Comparison of ENCODE assay signal across 18 mouse cellular contexts in the genomic region with DNA sequence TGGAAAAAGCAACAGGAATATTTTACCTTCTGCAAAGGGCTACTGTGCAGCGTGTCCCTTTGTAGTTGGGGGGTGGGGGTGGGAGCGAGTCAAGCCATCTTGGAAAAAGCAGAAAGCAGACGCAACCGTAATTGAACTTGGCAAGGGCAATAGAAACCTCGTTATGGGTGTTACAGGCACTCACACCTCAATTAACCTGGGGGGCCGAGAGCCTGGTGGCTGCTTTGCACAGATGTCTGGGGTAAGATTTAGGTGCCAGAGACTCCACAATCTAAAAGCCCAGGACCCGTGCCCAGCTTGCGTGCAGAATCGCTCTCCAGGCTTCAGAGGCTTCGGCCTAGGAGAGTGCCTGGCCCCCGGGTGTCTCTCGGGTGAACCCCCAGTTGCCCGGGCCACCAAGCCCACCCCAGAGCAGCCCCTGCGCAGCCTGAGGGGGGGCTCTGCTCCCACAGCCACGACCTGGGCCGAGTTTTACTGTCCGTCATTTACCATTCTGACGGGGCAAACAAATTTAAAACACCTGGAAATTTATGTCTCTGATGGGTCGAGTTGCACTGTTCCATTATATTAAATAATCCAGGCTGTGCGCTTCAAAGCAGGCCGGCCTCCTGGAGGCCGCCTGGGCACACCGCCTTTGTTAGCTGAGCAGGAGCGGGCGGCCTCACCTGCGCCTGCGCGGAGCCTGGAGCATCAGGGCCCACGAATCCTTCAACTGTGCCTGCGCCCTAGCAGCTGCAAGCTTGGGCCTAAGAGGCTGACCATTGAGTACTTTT.
A peak's percentile ranks its signal among the peaks of the same experiment; 100 is the strongest.
DNase-seq lines count a peak whose midpoint lies in the region; ATAC-seq and TF ChIP-seq lines count a peak whose summit lies in the region.
"Had no signal": no experiment of that assay in that cellular context is flagged by ENCODE, and none has a peak within 500 bp of the region (broad histone marks: within the 10 kb centered on the region; RNA-seq: fewer than 3 reads in every experiment).

No protein-coding gene starts in this region.

- no peak overlapping the region for H3K27ac ChIP-seq in kidney, embryonic 15.5 days
- H3K27ac ChIP-seq in ES-E14 (ENCODE audit: insufficient read depth, low read depth, low read length, poor library complexity, severe bottlenecking) = no peak overlapping the region
- peak overlapping the region; percentile 79 for H3K27ac ChIP-seq in embryonic facial prominence, embryonic 10.5 days (replicated peaks)
- peak overlapping the region; percentile 87 for H3K27ac ChIP-seq in limb, embryonic 13.5 days
- H3K27ac ChIP-seq: gastrocnemius, adult 2 months; hindbrain, embryonic 15.5 days; midbrain, embryonic 10.5 days had no signal

- H3K9ac ChIP-seq in kidney, embryonic 15.5 days = no peak overlapping the region
- no peak overlapping the region for H3K9ac ChIP-seq in ES-E14 (ENCODE audit: insufficient read depth, low read depth, low read length, poor library complexity, severe bottlenecking)
- peak overlapping the region; percentile 25; the same call in 1 of the 2 replicates for H3K9ac ChIP-seq in limb, embryonic 13.5 days
- H3K9ac ChIP-seq: hindbrain, embryonic 15.5 days had no signal

- peak; percentile 66 for ATAC-seq in kidney, embryonic 15.5 days (replicated peaks; ENCODE audit: low FRiP score)
- peak; percentile 73 for ATAC-seq in limb, embryonic 13.5 days (ENCODE audit: low FRiP score, low read depth)

- no peak overlapping the region for H3K4me3 ChIP-seq in kidney, embryonic 15.5 days (replicated peaks)
- no peak overlapping the region for H3K4me3 ChIP-seq in ES-E14 (ENCODE audit: insufficient read depth in 1 of 2, low read depth in 1 of 2, low read length in 2 of 2, poor library complexity in 1 of 2, severe bottlenecking in 1 of 2)
- H3K4me3 ChIP-seq in embryonic facial prominence, embryonic 10.5 days = peak overlapping the region; percentile 13; the same call in 1 of the 2 replicates
- no peak overlapping the region for H3K4me3 ChIP-seq in limb, embryonic 13.5 days
- H3K4me3 ChIP-seq: gastrocnemius, adult 2 months; hindbrain, embryonic 15.5 days; midbrain, embryonic 10.5 days had no signal

- in situ Hi-C loops in ES-E14 (cut with MboI; ENCODE audit: low sequenced_read_pairs in 2 of 2, unreplicated experiment in 2 of 2) = no loop called here

- no peak for DNase-seq in kidney, postnatal 14 days
- peak; percentile 13 for DNase-seq in ES-E14 (ENCODE audit: low read depth, low spot score)
- peak; percentile 81 for DNase-seq in embryonic facial prominence, embryonic 10.5 days (ENCODE audit: low spot score)
- no peak for DNase-seq in cerebellum, postnatal 4 days (ENCODE audit: low spot score in 2 of 2)
- DNase-seq in heart, postnatal 4 days = no peak
- DNase-seq: B cell, adult 2 months; cerebellum, adult 11 months; cerebellum, postnatal 36 days; gastrocnemius, adult 2 months; heart, adult 18-20 months; kidney, adult 8-10 months; liver; lung, postnatal 10 days; thymus, postnatal 36 days had no signal

- H3K4me2 ChIP-seq in kidney, embryonic 15.5 days = no peak overlapping the region
- peak overlapping the region; percentile 53 for H3K4me2 ChIP-seq in limb, embryonic 13.5 days (replicated peaks)
- H3K4me2 ChIP-seq: hindbrain, embryonic 15.5 days had no signal

- H3K27me3 ChIP-seq in kidney, embryonic 15.5 days = peaks cover 39% of the 10 kb centered on the region
- peaks cover 29% of the 10 kb centered on the region for H3K27me3 ChIP-seq in embryonic facial prominence, embryonic 10.5 days (replicated peaks; ENCODE audit: low read depth, poor library complexity, severe bottlenecking)
- peaks cover 42% of the 10 kb centered on the region for H3K27me3 ChIP-seq in limb, embryonic 13.5 days
- H3K27me3 ChIP-seq: hindbrain, embryonic 15.5 days had no signal

- H3K9me3 ChIP-seq in kidney, embryonic 15.5 days (replicated peaks) = no peaks in the 10 kb centered on the region
- no peaks in the 10 kb centered on the region for H3K9me3 ChIP-seq in ES-E14 (ENCODE audit: control insufficient read depth, insufficient read depth, low read depth, low read length)
- peaks cover 7% of the 10 kb centered on the region for H3K9me3 ChIP-seq in embryonic facial prominence, embryonic 10.5 days
- H3K9me3 ChIP-seq in limb, embryonic 13.5 days = peaks cover 5% of the 10 kb centered on the region
- H3K9me3 ChIP-seq: hindbrain, embryonic 15.5 days; midbrain, embryonic 10.5 days had no signal

- WGBS in kidney, embryonic 15.5 days = 42% methylated on average over 30 of the region's 30 CpGs
- WGBS in embryonic facial prominence, embryonic 10.5 days = 47% methylated on average over 30 of the region's 30 CpGs
- 15% methylated on average over 30 of the region's 30 CpGs for WGBS in limb, embryonic 13.5 days

- H3K4me1 ChIP-seq in kidney, embryonic 15.5 days = peaks cover 12% of the 10 kb centered on the region
- H3K4me1 ChIP-seq in ES-E14 (ENCODE audit: control insufficient read depth in 2 of 2, insufficient read depth in 2 of 2, low read length in 2 of 2, poor library complexity in 1 of 2) = no peaks in the 10 kb centered on the region
- peaks cover 51% of the 10 kb centered on the region for H3K4me1 ChIP-seq in embryonic facial prominence, embryonic 10.5 days
- peaks cover 79% of the 10 kb centered on the region for H3K4me1 ChIP-seq in limb, embryonic 13.5 days

- no peaks in the 10 kb centered on the region for H3K36me3 ChIP-seq in kidney, embryonic 15.5 days
- no peaks in the 10 kb centered on the region for H3K36me3 ChIP-seq in ES-E14 (ENCODE audit: control insufficient read depth, insufficient read depth, low read length, poor library complexity, severe bottlenecking)
- no peaks in the 10 kb centered on the region for H3K36me3 ChIP-seq in embryonic facial prominence, embryonic 10.5 days (replicated peaks)
- no peaks in the 10 kb centered on the region; the same call in 1 of the 2 replicates for H3K36me3 ChIP-seq in limb, embryonic 13.5 days
- H3K36me3 ChIP-seq: hindbrain, embryonic 15.5 days; midbrain, embryonic 10.5 days had no signal

TF ChIP-seq in ES-E14, 5 proteins besides CTCF, POLR2A, EP300 and RAD21:
- TF ChIP-seq ZC3H11A (IDR thresholded peaks at IDR 0.05; ENCODE audit: borderline replicate concordance, low read depth, low read length) = no peak
- TF ChIP-seq CHD2 (IDR thresholded peaks at IDR 0.05; ENCODE audit: low read depth, low read length) = no peak
- no peak for TF ChIP-seq HCFC1 (IDR thresholded peaks at IDR 0.05; ENCODE audit: borderline replicate concordance, insufficient read depth, low read length)
- TF ChIP-seq ZNF384 (IDR thresholded peaks at IDR 0.05; ENCODE audit: low read depth, low read length) = no peak
- no peak for TF ChIP-seq MAFK (IDR thresholded peaks at IDR 0.05; ENCODE audit: insufficient read depth, low read depth, low read length)

Comparison
In these comparisons a context has a peak if more than half of its experiments do, and no peak if none do; other contexts are left out.
1. H3K27ac ChIP-seq: peak in embryonic facial prominence, embryonic 10.5 days (single experiment) and limb, embryonic 13.5 days (single experiment); none in kidney, embryonic 15.5 days (single experiment) and ES-E14 (single experiment).
2. DNase-seq: peak in ES-E14 (single experiment) and embryonic facial prominence, embryonic 10.5 days (single experiment); none in kidney, postnatal 14 days (single experiment), cerebellum, postnatal 4 days (0 of 2) and heart, postnatal 4 days (single experiment).